In the genomic region with DNA sequence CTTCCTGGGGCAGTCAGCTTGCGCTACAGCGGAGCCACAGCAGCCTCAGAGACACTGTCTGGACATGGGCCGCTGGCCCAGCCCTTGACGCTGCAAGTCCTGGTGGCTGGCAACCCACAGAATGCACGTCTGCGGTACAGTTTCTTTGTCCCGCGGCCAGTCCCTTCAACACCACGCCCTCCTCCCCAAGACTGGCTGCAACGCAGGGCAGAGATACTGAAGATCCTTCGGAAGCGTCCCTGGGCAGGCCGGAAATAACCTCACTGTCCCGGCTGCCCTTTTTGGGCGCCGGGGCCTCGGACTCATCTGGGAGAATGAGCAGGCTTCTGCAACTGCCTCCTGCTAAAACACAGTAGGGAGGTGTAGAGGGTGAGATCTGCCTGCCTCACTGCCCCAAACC, we compare ENCODE assay signal across 21 mouse cellular contexts. TPM values are rescaled to one million over a fixed set of nuclear protein-coding genes. Genes with fewer than 3 reads are reported as not detected.
DNase-seq lines count a peak whose midpoint lies in the region; ATAC-seq and TF ChIP-seq lines count a peak whose summit lies in the region.
"Had no signal": no experiment of that assay in that cellular context is flagged by ENCODE, and none has a peak within 500 bp of the region (broad histone marks: within the 10 kb centered on the region; RNA-seq: fewer than 3 reads in every experiment).

No protein-coding gene starts in this region.

- peak overlapping the region; percentile 54 for H3K9ac ChIP-seq in heart, embryonic 11.5 days (ENCODE audit: low read depth, low read length)
- 0 out of 2 replicates have a peak overlapping the region, but pooled peaks have one; percentile 18 for H3K9ac ChIP-seq in liver, embryonic 12.5 days
- no peak overlapping the region for H3K9ac ChIP-seq in liver, postnatal 0 days (replicated peaks)
- H3K9ac ChIP-seq: forebrain, embryonic 15.5 days; limb, embryonic 13.5 days had no signal

- H3K27me3 ChIP-seq in heart, embryonic 11.5 days (ENCODE audit: control insufficient read depth, insufficient read depth, low read length): no peaks in the 10 kb centered on the region
- peaks cover 66% of the 10 kb centered on the region for H3K27me3 ChIP-seq in liver, embryonic 12.5 days (replicated peaks)
- 0 out of 2 replicates have a peak, but pooled peaks cover 6% of the 10 kb centered on the region for H3K27me3 ChIP-seq in liver, postnatal 0 days (ENCODE audit: insufficient read depth, low read length)
- H3K27me3 ChIP-seq in thymus, adult 2 months (ENCODE audit: control insufficient read depth, insufficient read depth, low read length): no peaks in the 10 kb centered on the region
- H3K27me3 ChIP-seq: forebrain, embryonic 15.5 days; limb, embryonic 13.5 days had no signal

- no peak for TF ChIP-seq CTCF in liver, postnatal 0 days (IDR thresholded peaks at IDR 0.05; ENCODE audit: low read depth)
- TF ChIP-seq CTCF in thymus, adult 2 months (IDR thresholded peaks at IDR 0.05; ENCODE audit: borderline replicate concordance, control insufficient read depth, extremely low read depth, insufficient read depth, low read length, poor library complexity): no peak

- H3K9me3 ChIP-seq in heart, embryonic 11.5 days (replicated peaks; ENCODE audit: control insufficient read depth, low read length): no peaks in the 10 kb centered on the region
- H3K9me3 ChIP-seq in liver, embryonic 12.5 days (replicated peaks): no peaks in the 10 kb centered on the region
- no peaks in the 10 kb centered on the region for H3K9me3 ChIP-seq in liver, postnatal 0 days (ENCODE audit: low read length)
- H3K9me3 ChIP-seq: forebrain, embryonic 15.5 days; limb, embryonic 13.5 days had no signal

- no peak for ATAC-seq in heart, embryonic 11.5 days (replicated peaks; ENCODE audit: insufficient number of reproducible peaks, low FRiP score, low TSS enrichment)
- no peak for ATAC-seq in liver, embryonic 12.5 days
- ATAC-seq in liver, postnatal 0 days: no peak
- ATAC-seq: CD4-positive, CD25-positive, alpha-beta regulatory T cell, adult 4 months; forebrain, embryonic 15.5 days; hindbrain, postnatal 0 days; intestine, postnatal 0 days had no signal

- TF ChIP-seq EP300 in liver, postnatal 0 days (IDR thresholded peaks at IDR 0.05; ENCODE audit: low read depth): no peak

- H3K4me3 ChIP-seq in heart, embryonic 11.5 days (ENCODE audit: low read depth, low read length): no peak overlapping the region
- H3K4me3 ChIP-seq in liver, embryonic 12.5 days: 0 out of 2 replicates have a peak overlapping the region, but pooled peaks have one; percentile 8
- H3K4me3 ChIP-seq in liver, postnatal 0 days (ENCODE audit: low read depth, low read length): no peak overlapping the region
- H3K4me3 ChIP-seq in thymus, adult 2 months (ENCODE audit: control insufficient read depth, insufficient read depth, low read length): no peak overlapping the region
- H3K4me3 ChIP-seq: forebrain, embryonic 15.5 days; limb, embryonic 13.5 days had no signal

- no peaks in the 10 kb centered on the region for H3K36me3 ChIP-seq in heart, embryonic 11.5 days (ENCODE audit: control insufficient read depth, insufficient read depth, low read length)
- no peaks in the 10 kb centered on the region for H3K36me3 ChIP-seq in liver, embryonic 12.5 days
- H3K36me3 ChIP-seq in liver, postnatal 0 days (replicated peaks; ENCODE audit: insufficient read depth, low read length): no peaks in the 10 kb centered on the region
- H3K36me3 ChIP-seq in thymus, adult 2 months (ENCODE audit: control insufficient read depth, insufficient read depth, low read length): no peaks in the 10 kb centered on the region
- H3K36me3 ChIP-seq: forebrain, embryonic 15.5 days had no signal

- 53% methylated on average over 17 of the region's 17 CpGs for WGBS in heart, embryonic 11.5 days (ENCODE audit: insufficient replicate concordance)
- whole genome bisulfite sequencing in liver, embryonic 12.5 days (ENCODE audit: insufficient replicate concordance): 51% methylated on average over 17 of the region's 17 CpGs
- WGBS in liver, postnatal 0 days (ENCODE audit: insufficient replicate concordance): 74% methylated on average over 17 of the region's 17 CpGs
- WGBS in thymus, adult 2 months: 54% methylated on average over 17 of the region's 17 CpGs

- H3K4me2 ChIP-seq in heart, embryonic 11.5 days: peak overlapping the region; percentile 11
- H3K4me2 ChIP-seq in liver, embryonic 12.5 days: peak overlapping the region; percentile 50
- no peak overlapping the region for H3K4me2 ChIP-seq in liver, postnatal 0 days (ENCODE audit: low read depth, low read length)
- H3K4me2 ChIP-seq: forebrain, embryonic 15.5 days; limb, embryonic 13.5 days; midbrain, embryonic 11.5 days had no signal

- no peak overlapping the region for H3K27ac ChIP-seq in heart, embryonic 11.5 days (ENCODE audit: low read depth, low read length)
- no peak overlapping the region for H3K27ac ChIP-seq in liver, embryonic 12.5 days
- no peak overlapping the region for H3K27ac ChIP-seq in liver, postnatal 0 days (ENCODE audit: low read depth)
- H3K27ac ChIP-seq in thymus, adult 2 months (ENCODE audit: control insufficient read depth, insufficient read depth, low read length): no peak overlapping the region
- H3K27ac ChIP-seq: forebrain, embryonic 15.5 days; hindbrain, postnatal 0 days; kidney, postnatal 0 days; limb, embryonic 13.5 days had no signal

- TF ChIP-seq POLR2A in thymus, adult 2 months (IDR thresholded peaks at IDR 0.05; ENCODE audit: control insufficient read depth, extremely low read depth, insufficient read depth, low read length, poor library complexity): no peak

- no peak for DNase-seq in heart, adult 11 months
- DNase-seq in liver, postnatal 0 days: no peak
- DNase-seq in MN1 (ENCODE audit: low spot score): peak; percentile 63
- no peak for DNase-seq in thymus, adult 2 months
- no peak for DNase-seq in urinary bladder, postnatal 25 days (ENCODE audit: low spot score)
- DNase-seq: cerebellum, adult 8-10 months; gastrocnemius, postnatal 36 days; heart, postnatal 4 days; lung, adult 18-20 months; lung, postnatal 14 days; right cerebral cortex, postnatal 25 days; thymus, adult 18-20 months had no signal

- H3K4me1 ChIP-seq in heart, embryonic 11.5 days (ENCODE audit: control insufficient read depth, insufficient read depth, low read length): peaks cover 6% of the 10 kb centered on the region; the same call in 1 of the 2 replicates
- H3K4me1 ChIP-seq in liver, embryonic 12.5 days: peaks cover 34% of the 10 kb centered on the region
- peaks cover 14% of the 10 kb centered on the region for H3K4me1 ChIP-seq in liver, postnatal 0 days (ENCODE audit: insufficient read depth)
- 0 out of 2 replicates have a peak, but pooled peaks cover 2% of the 10 kb centered on the region for H3K4me1 ChIP-seq in thymus, adult 2 months (replicated peaks; ENCODE audit: control insufficient read depth, insufficient read depth, low read length)

RNA-seq across cellular contexts. Expression of gene Ndufs2, which starts 7.7 kb away (rescaled TPM):
- 446 and 471 TPM in 2 replicates for polyA plus RNA-seq in heart, embryonic 11.5 days (2014; fragmentation: Nextera tagmentation; extraction: Ambion mirVana)
- 160 and 167 TPM in 2 replicates for polyA plus RNA-seq in liver, embryonic 12.5 days (2016; fragmentation: Nextera tagmentation; extraction: Ambion mirVana)
- polyA plus RNA-seq in liver, postnatal 0 days (2015; fragmentation: Nextera tagmentation; extraction: Ambion mirVana): 158 and 170 TPM in 2 replicates
- polyA plus RNA-seq in thymus, adult 2 months (2012; rRNA removed): 131 and 154 TPM in 2 replicates

RNA-seq across cellular contexts. Expression of gene Adamts4, which starts 8.7 kb away (rescaled TPM):
- 1.5 and 1.7 TPM in 2 replicates for polyA plus RNA-seq in heart, embryonic 11.5 days (2014; fragmentation: Nextera tagmentation; extraction: Ambion mirVana)
- polyA plus RNA-seq in liver, embryonic 12.5 days (2016; fragmentation: Nextera tagmentation; extraction: Ambion mirVana): 0.61 and 0.72 TPM in 2 replicates
- polyA plus RNA-seq in liver, postnatal 0 days (2015; fragmentation: Nextera tagmentation; extraction: Ambion mirVana): 0.41 and 0.51 TPM in 2 replicates
- 0.73 and 0.90 TPM in 2 replicates for polyA plus RNA-seq in thymus, adult 2 months (2012; rRNA removed)

RNA-seq across cellular contexts. Expression of gene B4galt3, which starts 11.2 kb away (rescaled TPM):
- polyA plus RNA-seq in heart, embryonic 11.5 days (2014; fragmentation: Nextera tagmentation; extraction: Ambion mirVana): 48.4 and 49.4 TPM in 2 replicates
- 29.9 and 35.8 TPM in 2 replicates for polyA plus RNA-seq in liver, embryonic 12.5 days (2016; fragmentation: Nextera tagmentation; extraction: Ambion mirVana)
- 16.0 and 16.7 TPM in 2 replicates for polyA plus RNA-seq in liver, postnatal 0 days (2015; fragmentation: Nextera tagmentation; extraction: Ambion mirVana)
- polyA plus RNA-seq in thymus, adult 2 months (2012; rRNA removed): 97.0 and 98.9 TPM in 2 replicates

RNA-seq across cellular contexts. Expression of gene Ppox, which starts 22.1 kb away (rescaled TPM):
- 59.9 and 60.7 TPM in 2 replicates for polyA plus RNA-seq in heart, embryonic 11.5 days (2014; fragmentation: Nextera tagmentation; extraction: Ambion mirVana)
- polyA plus RNA-seq in liver, embryonic 12.5 days (2016; fragmentation: Nextera tagmentation; extraction: Ambion mirVana): 199 and 207 TPM in 2 replicates
- polyA plus RNA-seq in liver, postnatal 0 days (2015; fragmentation: Nextera tagmentation; extraction: Ambion mirVana): 61.5 and 69.6 TPM in 2 replicates
- 71.5 and 78.5 TPM in 2 replicates for polyA plus RNA-seq in thymus, adult 2 months (2012; rRNA removed)

RNA-seq across cellular contexts. Expression of gene Fcer1g, which starts 24.8 kb away (rescaled TPM):
- polyA plus RNA-seq in heart, embryonic 11.5 days (2014; fragmentation: Nextera tagmentation; extraction: Ambion mirVana): 12.1 and 18.4 TPM in 2 replicates
- 55.8 and 60.7 TPM in 2 replicates for polyA plus RNA-seq in liver, embryonic 12.5 days (2016; fragmentation: Nextera tagmentation; extraction: Ambion mirVana)
- 171 and 176 TPM in 2 replicates for polyA plus RNA-seq in liver, postnatal 0 days (2015; fragmentation: Nextera tagmentation; extraction: Ambion mirVana)
- 127 and 138 TPM in 2 replicates for polyA plus RNA-seq in thymus, adult 2 months (2012; rRNA removed)
